Mouse (Mus musculus) liver, embryonic 16.5 days (tissue): ENCODE results near the gene Psmd5. TPM values are rescaled to one million over a fixed set of nuclear protein-coding genes. Genes with fewer than 3 reads are reported as not detected.

ENCODE experiments used
- ATAC-seq: fragments of 200-750 bp; cut with Nextera tagmentation; 2 replicates; pipeline ENCODE4 v1.8.0; 2017; ENCODE audit warnings: low read depth, mild to moderate bottlenecking, moderate number of reproducible peaks, moderate library complexity
- H3K27ac ChIP-seq: fragments of 300-500 bp; sonication (generic); 2 replicates; pipeline ENCODE4 v1.5.1; 2014; ENCODE audit warnings: mild to moderate bottlenecking, low read length
- H3K27me3 ChIP-seq: fragments of 300-500 bp; sonication (generic); 2 replicates; pipeline ENCODE4 v1.6.1; 2014; ENCODE audit warnings: low read depth, low read length, mixed read lengths; ENCODE audit not compliant: control insufficient read depth, insufficient read depth
- H3K36me3 ChIP-seq: fragments of 300-500 bp; sonication (generic); 2 replicates; pipeline ENCODE4 v1.6.1; 2014; ENCODE audit warnings: mild to moderate bottlenecking; ENCODE audit not compliant: control insufficient read depth, insufficient read depth
- H3K4me1 ChIP-seq: fragments of 300-500 bp; sonication (generic); 2 replicates; pipeline ENCODE4 v1.6.1; 2014; ENCODE audit warnings: low read depth, low read length, mixed read lengths; ENCODE audit not compliant: control insufficient read depth
- H3K4me2 ChIP-seq: fragments of 300-500 bp; sonication (generic); 2 replicates; pipeline ENCODE4 v1.6.1; 2014; ENCODE audit warnings: low read depth, low read length, mixed read lengths
- H3K4me3 ChIP-seq: fragments of 300-500 bp; sonication (generic); 2 replicates; pipeline ENCODE4 v1.5.1; 2014; ENCODE audit warnings: low read depth, mild to moderate bottlenecking, low read length
- H3K9ac ChIP-seq: fragments of 300-500 bp; sonication (generic); 2 replicates; pipeline ENCODE4 v1.6.1; 2014; ENCODE audit warnings: low read depth, low read length
- H3K9me3 ChIP-seq: fragments of 300-500 bp; sonication (generic); replicated peaks from 2 replicates; pipeline ENCODE4 v1.6.1; 2016; ENCODE audit warnings: low read length; ENCODE audit not compliant: control insufficient read depth
- WGBS: fragments of 180-500 bp; shearing (Covaris S2); extraction: QIAGEN DNeasy Blood & Tissue Kit; methylation state at CpG from one replicate; pipeline ENCODE4 v1.1.7; 2014; ENCODE audit not compliant: insufficient replicate concordance; 5-methylcytosine and 5-hydroxymethylcytosine counted together
- polyA plus RNA-seq: library from polyadenylated mRNA; unstranded; fragments of >200 nt; fragmentation: Nextera tagmentation; extraction: Ambion mirVana; gene quantifications from 2 replicates; pipeline ENCODE4 v1.2.1, GENCODE M21; 2015

The Psmd5 gene
- polyA plus RNA-seq, 1 experiment from 2014 or later = 63.5 TPM

GRCm38 (mm10) chr2:34900412-34900811 is 25.6 kb upstream of the Psmd5 start:
- no peaks in the 10 kb centered on the region for H3K9me3 ChIP-seq
- H3K4me1 ChIP-seq = peaks cover 15% of the 10 kb centered on the region
- no peak overlapping the region for H3K9ac ChIP-seq
- WGBS = 61% methylated on average over 1 of the region's 1 CpGs
- H3K27ac ChIP-seq = no peak overlapping the region
- H3K4me3 ChIP-seq = no peak overlapping the region
- H3K4me2 ChIP-seq = no peak overlapping the region
- no peaks in the 10 kb centered on the region for H3K27me3 ChIP-seq
- no peak for ATAC-seq
- peaks cover 3% of the 10 kb centered on the region; the same call in 1 of the 2 replicates for H3K36me3 ChIP-seq

DNA sequence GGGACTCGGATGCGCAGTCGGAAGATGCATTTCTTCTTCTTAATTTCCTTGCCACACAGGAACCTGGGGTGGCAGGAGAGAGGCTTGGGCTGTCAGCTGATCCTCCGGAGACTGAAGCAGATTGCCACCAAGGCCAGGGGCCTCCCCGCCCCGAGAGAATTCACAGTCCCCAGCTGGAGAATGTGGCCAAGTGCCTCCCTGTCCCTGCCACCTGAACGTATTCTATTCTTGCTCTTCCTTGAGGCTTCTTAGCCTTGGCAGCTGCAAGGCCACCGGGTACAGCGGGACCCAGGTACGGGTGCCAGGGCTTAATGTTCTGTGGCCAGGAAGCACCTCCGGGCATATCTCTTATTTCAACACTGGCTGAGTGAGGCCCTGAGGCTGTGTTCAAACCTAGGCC is 24.9 kb upstream of the Psmd5 start:
- Histone ChIP-seq H3K9ac (no peak overlapping the region), H3K4me3 (no peak overlapping the region), H3K36me3 (peaks cover 3% of the 10 kb centered on the region; the same call in 1 of the 2 replicates), H3K4me2 (no peak overlapping the region), H3K4me1 (peaks cover 13% of the 10 kb centered on the region), H3K9me3 (no peaks in the 10 kb centered on the region), H3K27ac (no peak overlapping the region), H3K27me3 (no peaks in the 10 kb centered on the region)
- no peak for ATAC-seq
- 75% methylated on average over 11 of the region's 11 CpGs for WGBS

DNA sequence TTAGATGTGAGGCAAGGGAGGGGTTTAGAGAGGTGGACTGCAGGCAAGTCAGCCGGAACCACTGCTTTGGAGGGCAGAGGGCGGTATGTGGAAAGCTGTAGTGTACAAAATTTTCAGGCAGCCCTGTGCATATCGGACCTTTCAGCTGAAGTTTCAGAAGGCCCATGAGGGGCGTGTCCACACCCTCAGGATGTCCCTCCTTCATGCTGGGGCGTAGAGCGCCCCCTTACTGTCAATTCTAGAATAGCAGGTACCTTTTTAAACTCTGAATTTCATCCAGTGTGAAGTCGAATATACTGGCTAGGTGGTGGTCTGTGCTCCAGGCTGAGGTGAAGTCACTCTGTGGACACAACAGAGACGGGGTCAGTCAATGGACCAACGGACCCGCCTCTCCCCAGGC is 23.1 kb upstream of the Psmd5 start:
- Histone ChIP-seq H3K4me1 (no peaks in the 10 kb centered on the region; the same call in 1 of the 2 replicates), H3K27ac (no peak overlapping the region), H3K9ac (no peak overlapping the region), H3K27me3 (no peaks in the 10 kb centered on the region), H3K4me2 (no peak overlapping the region), H3K4me3 (no peak overlapping the region), H3K9me3 (no peaks in the 10 kb centered on the region), H3K36me3 (peaks cover 3% of the 10 kb centered on the region; the same call in 1 of the 2 replicates)
- 21% methylated on average over 10 of the region's 10 CpGs for WGBS
- ATAC-seq = peak; percentile 52; the same call in 1 of the 2 replicates

DNA sequence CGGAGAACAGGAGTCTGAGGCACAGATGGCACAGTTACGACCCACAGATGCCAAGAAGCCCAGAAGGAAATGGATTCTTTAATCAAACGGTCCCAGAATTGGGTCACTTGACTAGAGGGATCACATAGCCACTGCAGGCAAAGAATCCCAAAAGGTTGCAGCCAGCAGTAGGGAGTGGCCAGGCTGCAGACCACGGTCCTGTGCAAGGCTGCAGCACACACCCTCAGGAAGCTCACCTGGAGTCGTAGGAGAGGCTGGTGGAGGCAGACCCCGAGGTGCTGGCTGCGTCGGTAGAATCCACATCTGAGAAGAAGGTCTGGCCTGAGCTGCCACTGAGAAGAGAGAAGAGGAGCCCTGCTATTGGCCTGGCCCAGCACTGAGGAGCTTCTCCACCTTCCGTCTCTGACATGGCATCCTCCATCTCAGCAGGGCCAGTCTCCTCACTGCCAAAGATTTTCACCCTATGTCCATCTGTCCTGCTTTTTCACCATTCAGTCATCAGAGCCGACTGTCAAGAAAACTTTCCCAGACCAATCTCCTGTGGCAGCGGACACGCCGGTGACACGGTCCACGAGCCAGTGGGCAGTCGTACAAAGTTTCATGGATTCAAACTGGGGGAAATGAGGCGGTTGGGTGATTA is 22.2 kb upstream of the Psmd5 start:
- ATAC-seq = no peak
- H3K9me3 ChIP-seq = no peaks in the 10 kb centered on the region
- whole genome bisulfite sequencing = 69% methylated on average over 17 of the region's 17 CpGs
- H3K36me3 ChIP-seq = peaks cover 2% of the 10 kb centered on the region; the same call in 1 of the 2 replicates
- H3K9ac ChIP-seq = no peak overlapping the region
- H3K27me3 ChIP-seq = no peaks in the 10 kb centered on the region
- no peak overlapping the region for H3K4me2 ChIP-seq
- H3K27ac ChIP-seq = no peak overlapping the region
- no peak overlapping the region for H3K4me3 ChIP-seq
- H3K4me1 ChIP-seq = no peaks in the 10 kb centered on the region; the same call in 1 of the 2 replicates

- Histone ChIP-seq H3K4me1 (no peaks in the 10 kb centered on the region; the same call in 1 of the 2 replicates), H3K4me2 (no peak overlapping the region), H3K27me3 (no peaks in the 10 kb centered on the region), H3K9ac (no peak overlapping the region), H3K4me3 (no peak overlapping the region), H3K9me3 (no peaks in the 10 kb centered on the region), H3K27ac (no peak overlapping the region), H3K36me3 (no peaks in the 10 kb centered on the region)
- no peak for ATAC-seq
- 79% methylated on average over 19 of the region's 19 CpGs for WGBS
Measured at GRCm38 (mm10) chr2:34895503-34896113, 20.8 kb upstream of the Psmd5 start.

GRCm38 (mm10) chr2:34893950-34894349 is 19.2 kb upstream of the Psmd5 start:
- ATAC-seq = no peak
- Histone ChIP-seq H3K9me3 (no peaks in the 10 kb centered on the region), H3K4me2 (no peak overlapping the region), H3K9ac (no peak overlapping the region), H3K36me3 (no peaks in the 10 kb centered on the region), H3K4me3 (no peak overlapping the region), H3K27ac (no peak overlapping the region), H3K27me3 (no peaks in the 10 kb centered on the region), H3K4me1 (no peaks in the 10 kb centered on the region; the same call in 1 of the 2 replicates)
- WGBS = 41% methylated on average over 5 of the region's 5 CpGs

- H3K4me3 ChIP-seq = no peak overlapping the region
- H3K36me3 ChIP-seq = no peaks in the 10 kb centered on the region
- H3K9me3 ChIP-seq = no peaks in the 10 kb centered on the region
- no peaks in the 10 kb centered on the region for H3K27me3 ChIP-seq
- H3K4me1 ChIP-seq = 0 out of 2 replicates have a peak, but pooled peaks cover 2% of the 10 kb centered on the region
- ATAC-seq = no peak
- no peak overlapping the region for H3K27ac ChIP-seq
- no peak overlapping the region for H3K9ac ChIP-seq
- no peak overlapping the region for H3K4me2 ChIP-seq
- 60% methylated on average over 2 of the region's 2 CpGs for WGBS
Measured at GRCm38 (mm10) chr2:34884186-34884585, 9.4 kb upstream of the Psmd5 start.

GRCm38 (mm10) chr2:34883190-34883589 is 8.4 kb upstream of the Psmd5 start:
- Histone ChIP-seq H3K27me3 (no peaks in the 10 kb centered on the region), H3K4me2 (no peak overlapping the region), H3K4me3 (no peak overlapping the region), H3K4me1 (0 out of 2 replicates have a peak, but pooled peaks cover 2% of the 10 kb centered on the region), H3K27ac (peak overlapping the region; percentile 60; the same call in 1 of the 2 replicates), H3K9me3 (no peaks in the 10 kb centered on the region), H3K9ac (no peak overlapping the region), H3K36me3 (no peaks in the 10 kb centered on the region)
- peak; percentile 94 for ATAC-seq
- 44% methylated on average over 5 of the region's 5 CpGs for WGBS

DNA sequence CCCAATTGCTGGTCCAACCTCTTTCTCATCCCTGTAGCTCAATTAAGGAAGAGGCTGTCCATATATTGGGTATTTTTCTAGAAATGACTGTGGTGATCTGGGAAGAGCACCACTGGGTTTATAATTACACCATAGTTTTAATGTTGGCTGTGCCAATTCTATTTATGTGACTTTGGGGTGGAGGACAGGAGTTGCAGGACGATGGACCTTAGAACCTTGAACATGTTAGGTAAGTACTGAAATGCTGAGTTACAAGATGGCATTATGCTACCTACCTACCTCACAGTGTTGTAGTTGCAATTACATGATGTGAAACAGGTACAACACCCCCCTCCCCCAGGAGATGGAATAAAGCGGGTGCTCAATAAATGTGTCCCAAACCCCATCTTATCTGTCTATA is 8.0 kb upstream of the Psmd5 start:
- H3K27me3 ChIP-seq = no peaks in the 10 kb centered on the region
- no peak overlapping the region for H3K27ac ChIP-seq
- no peak for ATAC-seq
- H3K36me3 ChIP-seq = no peaks in the 10 kb centered on the region
- 75% methylated on average over 2 of the region's 2 CpGs for WGBS
- no peaks in the 10 kb centered on the region for H3K9me3 ChIP-seq
- no peak overlapping the region for H3K9ac ChIP-seq
- 0 out of 2 replicates have a peak, but pooled peaks cover 2% of the 10 kb centered on the region for H3K4me1 ChIP-seq
- H3K4me2 ChIP-seq = no peak overlapping the region
- H3K4me3 ChIP-seq = no peak overlapping the region
